ENCODE assay signal across 8 mouse cellular contexts in genomic region chr6:124662477-124663423, GRCm38 (mm10). TPM values are rescaled to one million over a fixed set of nuclear protein-coding genes. Genes with fewer than 3 reads are reported as not detected.
A peak's percentile ranks its signal among the peaks of the same experiment; 100 is the strongest.
DNase-seq lines count a peak whose midpoint lies in the region; ATAC-seq lines count a peak whose summit lies in the region.

Gene Lpcat3, plus strand, starts transcription at chr6:124663027.

- peak; percentile 99 for ATAC-seq in inflammation-experienced regulatory T-cells, adult 6 months
- ATAC-seq in megakaryocyte-erythroid progenitor cell, adult 5-6 weeks (replicated peaks; ENCODE audit: low FRiP score, low TSS enrichment, poor library complexity, severe bottlenecking), result peak; percentile 94

- intact Hi-C loops in gastrocnemius, postnatal 14 days (cut with DNase I; ENCODE audit: low total_unique reads), result loop anchor here (5.0 kb wide), 1 partner anchor 40 kb away; no protein-coding TSS in a partner anchor
- intact Hi-C loops in left cerebral cortex, postnatal 10 days (cut with DNase I), result no loop called here

- DNase-seq in adrenal gland, adult (ENCODE audit: inconsistent age in 2 of 2, low spot score in 1 of 2), result peak; percentile 100
- DNase-seq in embryo, embryonic 10.5 days (ENCODE audit: low spot score), result peak; percentile 98
- peak; percentile 97 for DNase-seq in gastrocnemius, postnatal 14 days
- DNase-seq in left cerebral cortex, postnatal 10 days (ENCODE audit: extremely low spot score in 1 of 2, low spot score in 2 of 2), result peak; percentile 95 to 99
- DNase-seq in right cerebral cortex, postnatal 25 days, result peak; percentile 97
- DNase-seq in urinary bladder, postnatal 4 days (ENCODE audit: low spot score in 2 of 2), result peak; percentile 98 to 99

RNA-seq across cellular contexts. Expression of gene Lpcat3, which starts in this region (rescaled TPM):
- 10 to 100 TPM; 26.3 to 32.3 TPM for total RNA-seq in gastrocnemius, postnatal 14 days (2021)
- 10 to 100 TPM; 20.3 to 27.2 (median 24.9) TPM for polyA plus RNA-seq in inflammation-experienced regulatory T-cells, adult 6 months (2017; shearing (Covaris generic))
- 10 to 100 TPM; 29.7 to 36.4 TPM for total RNA-seq in left cerebral cortex, postnatal 10 days (2021)
- 78.8 and 91.1 TPM in 2 replicates for total RNA-seq in megakaryocyte-erythroid progenitor cell, adult 5-6 weeks (2014; fragmentation: Nextera tagmentation)
- 53.1 and 89.0 TPM in 2 replicates for total RNA-seq in megakaryocyte-erythroid progenitor cell, adult 5-6 weeks (2017)

Comparison
In these comparisons a context has a peak if more than half of its experiments do, and no peak if none do; other contexts are left out.
1. Peak in every context shown above with its lines: DNase-seq and ATAC-seq.